Mouse (Mus musculus) heart, embryonic 10.5 days (tissue): ENCODE measurements around the gene Nxpe5. TPM values are rescaled to one million over a fixed set of nuclear protein-coding genes. Genes with fewer than 3 reads are reported as not detected.
"Not testable (repeated sequence)": the region's sequence is repeated elsewhere in the genome, so short reads cannot be mapped to it uniquely, and the experiment has no call there.

Experiments
- DNase-seq: peaks from one replicate; pipeline ENCODE4 v3.0.0-alpha.2; 2017; ENCODE audit warnings: low spot score
- H3K27ac ChIP-seq: fragments of 300-500 bp; sonication (generic); 2 replicates; pipeline ENCODE4 v1.5.1; 2016; ENCODE audit warnings: mild to moderate bottlenecking
- H3K27me3 ChIP-seq: fragments of 300-500 bp; sonication (generic); 2 replicates; pipeline ENCODE4 v1.6.1; 2016; ENCODE audit warnings: mild to moderate bottlenecking; ENCODE audit not compliant: poor library complexity, insufficient read depth, severe bottlenecking
- H3K36me3 ChIP-seq: fragments of 300-500 bp; sonication (generic); 2 replicates; pipeline ENCODE4 v1.6.1; 2016; ENCODE audit warnings: mild to moderate bottlenecking, moderate library complexity
- H3K4me1 ChIP-seq: fragments of 300-500 bp; sonication (generic); 2 replicates; pipeline ENCODE4 v1.6.1; 2016; ENCODE audit warnings: mild to moderate bottlenecking
- H3K4me3 ChIP-seq: fragments of 300-500 bp; sonication (generic); 2 replicates; pipeline ENCODE4 v1.5.1; 2016; ENCODE audit warnings: mild to moderate bottlenecking, moderate library complexity
- H3K9me3 ChIP-seq: fragments of 300-500 bp; sonication (generic); 2 replicates; pipeline ENCODE4 v1.6.1; 2016; ENCODE audit warnings: mild to moderate bottlenecking, moderate library complexity
- WGBS: fragments of 180-500 bp; shearing (Covaris S2); methylation state at CpG from one replicate; pipeline ENCODE4 v1.1.7; 2016; 5-methylcytosine and 5-hydroxymethylcytosine counted together
- polyA plus RNA-seq: library from polyadenylated mRNA; unstranded; fragments of >200 nt; fragmentation: Nextera tagmentation; extraction: Ambion mirVana; gene quantifications from 2 replicates; pipeline ENCODE4 v1.2.1, GENCODE M21; 2016

The Nxpe5 gene
- not detected in 2 replicates for polyA plus RNA-seq

- Histone ChIP-seq H3K9me3 (no peaks in the 10 kb centered on the region), H3K4me3 (no peak within 1 kb of the TSS), H3K27ac (no peak within 1 kb of the TSS), H3K36me3 (no peaks in the 10 kb centered on the region), H3K27me3 (no peaks in the 10 kb centered on the region), H3K4me1 (no peaks in the 10 kb centered on the region)
- 51% methylated on average over 2 of the region's 2 CpGs for WGBS
- DNase-seq = no peak
Measured at GRCm38 (mm10) chr5:138225700-138226099, at the start of gene Nxpe5. Gene Nxpe5, plus strand, starts transcription at chr5:138225898.

GRCm38 (mm10) chr5:138186950-138187638, 38.6 kb upstream of the Nxpe5 start, which contains the start of the genes Taf6 and Cnpy4:
Gene Taf6, minus strand, starts transcription at chr5:138187451.
Gene Cnpy4, plus strand, starts transcription at chr5:138187485.
- WGBS = under 1% methylated on average over 31 of the region's 31 CpGs
- Histone ChIP-seq H3K36me3 (peaks cover 46% of the 10 kb centered on the region), H3K4me1 (peaks cover 12% of the 10 kb centered on the region; the same call in 1 of the 2 replicates), H3K27me3 (no peaks in the 10 kb centered on the region), H3K9me3 (no peaks in the 10 kb centered on the region), H3K4me3 (peak within 1 kb of the TSS; percentile 73), H3K27ac (peak within 1 kb of the TSS; percentile 93)
- DNase-seq = peak; percentile 91

- no peaks in the 10 kb centered on the region for H3K9me3 ChIP-seq
- H3K4me3 ChIP-seq = peak overlapping the region; percentile 73
- 0% methylated on average over 10 of the region's 10 CpGs for WGBS
- H3K27me3 ChIP-seq = no peaks in the 10 kb centered on the region
- H3K36me3 ChIP-seq = peaks cover 46% of the 10 kb centered on the region
- DNase-seq = peak; percentile 90
- H3K4me1 ChIP-seq = peaks cover 12% of the 10 kb centered on the region; the same call in 1 of the 2 replicates
- H3K27ac ChIP-seq = peak overlapping the region; percentile 93
Measured at GRCm38 (mm10) chr5:138187661-138188306, 37.9 kb upstream of the Nxpe5 start.

- 8% methylated on average over 54 of the region's 54 CpGs for WGBS
- Histone ChIP-seq H3K27ac (peak within 1 kb of the TSS; percentile 96), H3K4me3 (peak within 1 kb of the TSS; percentile 87)
Measured at GRCm38 (mm10) chr5:138193771-138194727, 31.6 kb upstream of the Nxpe5 start, which contains the start of gene Mblac1. Gene Mblac1, plus strand, starts transcription at chr5:138194314.

GRCm38 (mm10) chr5:138194755-138195345, 30.8 kb upstream of the Nxpe5 start:
- H3K27ac ChIP-seq = peak overlapping the region; percentile 96
- peak overlapping the region; percentile 87 for H3K4me3 ChIP-seq
- peaks cover 29% of the 10 kb centered on the region for H3K36me3 ChIP-seq
- no peaks in the 10 kb centered on the region for H3K27me3 ChIP-seq
- 1% methylated on average over 29 of the region's 29 CpGs for WGBS
- 0 out of 2 replicates have a peak, but pooled peaks cover 10% of the 10 kb centered on the region for H3K4me1 ChIP-seq
- no peaks in the 10 kb centered on the region for H3K9me3 ChIP-seq
- peak; percentile 79 for DNase-seq

More at GRCm38 (mm10) chr5:138193771-138194727, 31.6 kb upstream of the Nxpe5 start, which contains the start of gene Mblac1:
- no peaks in the 10 kb centered on the region for H3K27me3 ChIP-seq
- H3K4me1 ChIP-seq = 0 out of 2 replicates have a peak, but pooled peaks cover 10% of the 10 kb centered on the region
- no peaks in the 10 kb centered on the region for H3K9me3 ChIP-seq
- DNase-seq = peak; percentile 91
- peaks cover 35% of the 10 kb centered on the region for H3K36me3 ChIP-seq

- Histone ChIP-seq H3K36me3 (peaks cover 24% of the 10 kb centered on the region), H3K27ac (no peak overlapping the region), H3K4me1 (0 out of 2 replicates have a peak, but pooled peaks cover 10% of the 10 kb centered on the region), H3K4me3 (peak overlapping the region; percentile 87), H3K27me3 (no peaks in the 10 kb centered on the region), H3K9me3 (no peaks in the 10 kb centered on the region)
- WGBS = 82% methylated on average over 7 of the region's 7 CpGs
- no peak for DNase-seq
Measured at GRCm38 (mm10) chr5:138195463-138195862, 30.2 kb upstream of the Nxpe5 start.

- 19% methylated on average over 1 of the region's 1 CpGs for WGBS
- DNase-seq = no peak
- H3K27ac ChIP-seq = no peak overlapping the region
- 0 out of 2 replicates have a peak, but pooled peaks cover 2% of the 10 kb centered on the region for H3K9me3 ChIP-seq
- H3K4me1 ChIP-seq = 0 out of 2 replicates have a peak, but pooled peaks cover 8% of the 10 kb centered on the region
- no peaks in the 10 kb centered on the region for H3K27me3 ChIP-seq
- H3K36me3 ChIP-seq = no peaks in the 10 kb centered on the region
- H3K4me3 ChIP-seq = no peak overlapping the region
Measured at GRCm38 (mm10) chr5:138199576-138199975, 26.1 kb upstream of the Nxpe5 start.

GRCm38 (mm10) chr5:138202086-138202485, 23.6 kb upstream of the Nxpe5 start:
- no peak for DNase-seq
- WGBS = 77% methylated on average over 3 of the region's 3 CpGs
- Histone ChIP-seq H3K36me3 (no peaks in the 10 kb centered on the region), H3K4me3 (no peak overlapping the region), H3K4me1 (no peaks in the 10 kb centered on the region), H3K27me3 (no peaks in the 10 kb centered on the region), H3K9me3 (0 out of 2 replicates have a peak, but pooled peaks cover 4% of the 10 kb centered on the region), H3K27ac (no peak overlapping the region)

GRCm38 (mm10) chr5:138207253-138207652, 18.4 kb upstream of the Nxpe5 start:
- Histone ChIP-seq H3K4me3 (no peak overlapping the region), H3K27me3 (no peaks in the 10 kb centered on the region), H3K4me1 (no peaks in the 10 kb centered on the region), H3K9me3 (0 out of 2 replicates have a peak, but pooled peaks cover 4% of the 10 kb centered on the region), H3K36me3 (no peaks in the 10 kb centered on the region), H3K27ac (no peak overlapping the region)
- 68% methylated on average over 1 of the region's 1 CpGs for WGBS
- no peak for DNase-seq

GRCm38 (mm10) chr5:138207873-138208272, 17.8 kb upstream of the Nxpe5 start:
- no peak for DNase-seq
- no peak overlapping the region for H3K27ac ChIP-seq
- H3K9me3 ChIP-seq = 0 out of 2 replicates have a peak, but pooled peaks cover 4% of the 10 kb centered on the region
- H3K4me1 ChIP-seq = no peaks in the 10 kb centered on the region
- no peaks in the 10 kb centered on the region for H3K27me3 ChIP-seq
- H3K36me3 ChIP-seq = no peaks in the 10 kb centered on the region
- no peak overlapping the region for H3K4me3 ChIP-seq
- 76% methylated on average over 4 of the region's 4 CpGs for WGBS

GRCm38 (mm10) chr5:138216632-138217031, 9.1 kb upstream of the Nxpe5 start:
- H3K4me3 ChIP-seq, DNase-seq, H3K4me1 ChIP-seq, H3K36me3 ChIP-seq, H3K27ac ChIP-seq, H3K27me3 ChIP-seq: not testable (repeated sequence)
- 91% methylated on average over 13 of the region's 13 CpGs for WGBS
- H3K9me3 ChIP-seq = peaks cover 11% of the 10 kb centered on the region

GRCm38 (mm10) chr5:138219864-138220263, 5.8 kb upstream of the Nxpe5 start:
- Histone ChIP-seq H3K36me3 (no peaks in the 10 kb centered on the region), H3K27ac (no peak overlapping the region), H3K4me3 (no peak overlapping the region), H3K4me1 (no peaks in the 10 kb centered on the region), H3K9me3 (peaks cover 11% of the 10 kb centered on the region), H3K27me3 (no peaks in the 10 kb centered on the region)
- 65% methylated on average over 2 of the region's 2 CpGs for WGBS
- no peak for DNase-seq
